Mouse (Mus musculus) heart, adult 2 months (tissue): ENCODE data around the gene Pop7.

Source experiments
- CTCF ChIP-seq: fragments of 200-600 bp; IDR thresholded peaks from 2 replicates; pipeline ENCODE4 v1.8.1; 2022; ENCODE audit warnings: antibody characterized with exemption, mild to moderate bottlenecking, moderate library complexity
- EP300 ChIP-seq: fragments of 200-500 bp; IDR thresholded peaks from 2 replicates; pipeline ENCODE4 v1.6.1; 2011; ENCODE audit warnings: low read depth, low read length, control low read depth; ENCODE audit not compliant: insufficient read depth

DNA sequence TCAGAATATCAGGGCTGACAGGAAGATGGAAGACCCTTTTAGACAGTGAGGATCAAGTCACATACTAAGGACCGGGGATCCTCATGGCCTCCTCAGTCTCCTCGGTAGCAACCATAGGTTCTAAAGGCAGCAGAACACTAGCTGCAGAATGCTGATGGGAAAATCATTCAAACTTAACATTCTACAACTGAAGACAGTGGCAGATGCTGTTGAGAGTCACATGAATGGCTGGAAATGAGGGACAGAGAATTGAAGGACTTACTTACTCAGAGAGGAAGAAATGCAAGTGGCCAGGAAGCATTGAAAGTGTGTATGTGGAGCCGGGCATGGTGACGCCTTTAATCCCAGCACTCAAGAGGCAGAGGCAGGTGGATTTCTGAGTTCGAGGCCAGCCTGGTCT is 25.4 kb downstream of the Pop7 start, which contains the start of gene Zan:
- TF ChIP-seq CTCF (no peak), EP300 (no peak)
